Mouse (Mus musculus): ENCODE data around the gene Tmbim6. TPM values are rescaled to one million over a fixed set of nuclear protein-coding genes. Genes with fewer than 3 reads are reported as not detected.

The Tmbim6 gene
- 271 and 274 TPM in 2 replicates for polyA plus RNA-seq (2016; fragmentation: Nextera tagmentation; extraction: Ambion mirVana)

- no peaks in the 10 kb centered on the region for H3K9me3 ChIP-seq (replicated peaks)
- peak within 1 kb of the TSS; percentile 98 for H3K4me2 ChIP-seq (replicated peaks)
- peak; percentile 100 for ATAC-seq (ENCODE audit: low FRiP score)
- peak within 1 kb of the TSS; percentile 88 for H3K27ac ChIP-seq
- H3K36me3 ChIP-seq = no peaks in the 10 kb centered on the region
- H3K4me1 ChIP-seq = peaks cover 39% of the 10 kb centered on the region
- peak within 1 kb of the TSS; percentile 92 for H3K9ac ChIP-seq
- H3K27me3 ChIP-seq = no peaks in the 10 kb centered on the region
- peak within 1 kb of the TSS; percentile 82 for H3K4me3 ChIP-seq
- under 1% methylated on average over 49 of the region's 51 CpGs for WGBS
Measured at GRCm38 (mm10) chr15:99392486-99393385, at the start of gene Tmbim6. Gene Tmbim6, plus strand, starts transcription at chr15:99392882.

- WGBS = 55% methylated on average over 5 of the region's 5 CpGs
- Histone ChIP-seq H3K36me3 (no peaks in the 10 kb centered on the region), H3K4me2 (replicated peaks) (no peak overlapping the region), H3K4me1 (peaks cover 22% of the 10 kb centered on the region), H3K27ac (peak overlapping the region; percentile 26; the same call in 1 of the 2 replicates), H3K27me3 (no peaks in the 10 kb centered on the region), H3K9ac (peak overlapping the region; percentile 3; the same call in 1 of the 2 replicates), H3K9me3 (replicated peaks) (no peaks in the 10 kb centered on the region), H3K4me3 (no peak overlapping the region)
- ATAC-seq (ENCODE audit: low FRiP score) = no peak
Measured at GRCm38 (mm10) chr15:99343414-99344147, 49.1 kb upstream of the Tmbim6 start.

GRCm38 (mm10) chr15:99344148-99344870 lies 48.4 kb upstream of the Tmbim6 start:
- no peak overlapping the region for H3K4me3 ChIP-seq
- H3K27ac ChIP-seq = 0 out of 2 replicates have a peak overlapping the region, but pooled peaks have one; percentile 26
- no peaks in the 10 kb centered on the region for H3K27me3 ChIP-seq
- no peaks in the 10 kb centered on the region for H3K9me3 ChIP-seq (replicated peaks)
- no peaks in the 10 kb centered on the region for H3K36me3 ChIP-seq
- peaks cover 21% of the 10 kb centered on the region for H3K4me1 ChIP-seq
- no peak for ATAC-seq (ENCODE audit: low FRiP score)
- 0 out of 2 replicates have a peak overlapping the region, but pooled peaks have one; percentile 3 for H3K9ac ChIP-seq
- H3K4me2 ChIP-seq (replicated peaks) = no peak overlapping the region
- WGBS = 67% methylated on average over 8 of the region's 8 CpGs

GRCm38 (mm10) chr15:99344961-99345360 lies 47.7 kb upstream of the Tmbim6 start:
- WGBS = 84% methylated on average over 4 of the region's 4 CpGs
- H3K36me3 ChIP-seq = no peaks in the 10 kb centered on the region
- H3K27me3 ChIP-seq = no peaks in the 10 kb centered on the region
- H3K4me3 ChIP-seq = no peak overlapping the region
- no peak overlapping the region for H3K4me2 ChIP-seq (replicated peaks)
- H3K27ac ChIP-seq = no peak overlapping the region
- H3K9ac ChIP-seq = no peak overlapping the region
- ATAC-seq (ENCODE audit: low FRiP score) = no peak
- H3K9me3 ChIP-seq (replicated peaks) = no peaks in the 10 kb centered on the region
- H3K4me1 ChIP-seq = peaks cover 17% of the 10 kb centered on the region

GRCm38 (mm10) chr15:99351610-99352009 lies 41.1 kb upstream of the Tmbim6 start:
- no peak overlapping the region for H3K4me3 ChIP-seq
- 85% methylated on average over 6 of the region's 6 CpGs for WGBS

GRCm38 (mm10) chr15:99352306-99352705 lies 40.4 kb upstream of the Tmbim6 start:
- ATAC-seq (ENCODE audit: low FRiP score) = no peak
- H3K27me3 ChIP-seq = no peaks in the 10 kb centered on the region
- H3K4me3 ChIP-seq = no peak overlapping the region
- H3K9me3 ChIP-seq (replicated peaks) = no peaks in the 10 kb centered on the region
- no peak overlapping the region for H3K9ac ChIP-seq
- no peaks in the 10 kb centered on the region for H3K36me3 ChIP-seq
- no peak overlapping the region for H3K4me2 ChIP-seq (replicated peaks)
- peaks cover 15% of the 10 kb centered on the region for H3K4me1 ChIP-seq
- no peak overlapping the region for H3K27ac ChIP-seq
- 82% methylated on average over 5 of the region's 5 CpGs for WGBS

More at GRCm38 (mm10) chr15:99351610-99352009, 41.1 kb upstream of the Tmbim6 start:
- Histone ChIP-seq H3K27me3 (no peaks in the 10 kb centered on the region), H3K27ac (no peak overlapping the region), H3K4me1 (peaks cover 15% of the 10 kb centered on the region), H3K9ac (no peak overlapping the region), H3K9me3 (replicated peaks) (no peaks in the 10 kb centered on the region), H3K4me2 (replicated peaks) (no peak overlapping the region), H3K36me3 (no peaks in the 10 kb centered on the region)
- no peak for ATAC-seq (ENCODE audit: low FRiP score)

GRCm38 (mm10) chr15:99355660-99356059 lies 37.0 kb upstream of the Tmbim6 start:
- no peak overlapping the region for H3K9ac ChIP-seq
- no peak for ATAC-seq (ENCODE audit: low FRiP score)
- H3K4me1 ChIP-seq = peaks cover 16% of the 10 kb centered on the region
- H3K4me3 ChIP-seq = no peak overlapping the region
- WGBS = 66% methylated on average over 6 of the region's 6 CpGs
- no peak overlapping the region for H3K27ac ChIP-seq
- H3K4me2 ChIP-seq (replicated peaks) = no peak overlapping the region
- no peaks in the 10 kb centered on the region for H3K36me3 ChIP-seq
- H3K9me3 ChIP-seq (replicated peaks) = no peaks in the 10 kb centered on the region
- H3K27me3 ChIP-seq = no peaks in the 10 kb centered on the region

GRCm38 (mm10) chr15:99356462-99356861 lies 36.2 kb upstream of the Tmbim6 start:
- Histone ChIP-seq H3K36me3 (no peaks in the 10 kb centered on the region), H3K4me3 (no peak overlapping the region), H3K4me2 (replicated peaks) (no peak overlapping the region), H3K9me3 (replicated peaks) (no peaks in the 10 kb centered on the region), H3K27ac (no peak overlapping the region), H3K27me3 (no peaks in the 10 kb centered on the region), H3K4me1 (peaks cover 16% of the 10 kb centered on the region), H3K9ac (no peak overlapping the region)
- WGBS = 83% methylated on average over 6 of the region's 6 CpGs
- ATAC-seq (ENCODE audit: low FRiP score) = no peak

- H3K36me3 ChIP-seq = no peaks in the 10 kb centered on the region
- H3K4me1 ChIP-seq = peaks cover 11% of the 10 kb centered on the region; the same call in 1 of the 2 replicates
- H3K27me3 ChIP-seq = no peaks in the 10 kb centered on the region
- H3K9me3 ChIP-seq (replicated peaks) = no peaks in the 10 kb centered on the region
- no peak overlapping the region for H3K27ac ChIP-seq
- H3K9ac ChIP-seq = no peak overlapping the region
- no peak for ATAC-seq (ENCODE audit: low FRiP score)
- no peak overlapping the region for H3K4me3 ChIP-seq
- H3K4me2 ChIP-seq (replicated peaks) = no peak overlapping the region
- WGBS = 92% methylated on average over 9 of the region's 9 CpGs
Measured at GRCm38 (mm10) chr15:99358952-99359351, 33.7 kb upstream of the Tmbim6 start.

- no peak overlapping the region for H3K4me3 ChIP-seq
- ATAC-seq (ENCODE audit: low FRiP score) = no peak
- no peaks in the 10 kb centered on the region for H3K36me3 ChIP-seq
- H3K4me1 ChIP-seq = peaks cover 12% of the 10 kb centered on the region
- H3K4me2 ChIP-seq (replicated peaks) = no peak overlapping the region
- no peak overlapping the region for H3K27ac ChIP-seq
- no peaks in the 10 kb centered on the region for H3K9me3 ChIP-seq (replicated peaks)
- H3K9ac ChIP-seq = no peak overlapping the region
- no peaks in the 10 kb centered on the region for H3K27me3 ChIP-seq
- WGBS = 78% methylated on average over 7 of the region's 7 CpGs
Measured at GRCm38 (mm10) chr15:99364022-99364530, 28.6 kb upstream of the Tmbim6 start.

GRCm38 (mm10) chr15:99364921-99365320 lies 27.8 kb upstream of the Tmbim6 start:
- no peaks in the 10 kb centered on the region for H3K27me3 ChIP-seq
- H3K27ac ChIP-seq = no peak overlapping the region
- peaks cover 15% of the 10 kb centered on the region for H3K4me1 ChIP-seq
- H3K9me3 ChIP-seq (replicated peaks) = no peaks in the 10 kb centered on the region
- 61% methylated on average over 8 of the region's 8 CpGs for WGBS
- no peaks in the 10 kb centered on the region for H3K36me3 ChIP-seq
- ATAC-seq (ENCODE audit: low FRiP score) = no peak
- no peak overlapping the region for H3K4me3 ChIP-seq
- no peak overlapping the region for H3K4me2 ChIP-seq (replicated peaks)
- H3K9ac ChIP-seq = no peak overlapping the region
